Mouse (Mus musculus): ENCODE measurements around the gene Thsd4. TPM values are rescaled to one million over a fixed set of nuclear protein-coding genes. Genes with fewer than 3 reads are reported as not detected.

The Thsd4 gene
- polyA plus RNA-seq, 1 experiment: 1.7 TPM

GRCm38 (mm10) chr9:59965046-59965445, 556.8 kb downstream of the Thsd4 start:
- Histone ChIP-seq H3K4me3 (no peak overlapping the region), H3K79me2 (ENCODE audit: control insufficient read depth, insufficient read depth) (no peaks in the 10 kb centered on the region), H3K27me3 (ENCODE audit: control insufficient read depth, insufficient read depth, insufficient read length) (peaks cover 9% of the 10 kb centered on the region), H3K4me2 (ENCODE audit: low read depth) (no peak overlapping the region), H3K36me3 (ENCODE audit: control insufficient read depth, insufficient read depth) (no peaks in the 10 kb centered on the region), H3ac (ENCODE audit: control insufficient read depth, insufficient read length) (no peak overlapping the region)
- TF ChIP-seq SRF (IDR thresholded peaks at IDR 0.05; ENCODE audit: control insufficient read depth, insufficient read length, low read depth) (no peak), CEBPB (IDR thresholded peaks at IDR 0.05; ENCODE audit: insufficient read depth, poor library complexity, severe bottlenecking) (no peak), TCF12 (IDR thresholded peaks at IDR 0.05; ENCODE audit: insufficient read depth, poor library complexity, severe bottlenecking) (no peak), USF1 (IDR thresholded peaks at IDR 0.05; ENCODE audit: low read depth) (no peak)

GRCm38 (mm10) chr9:59964367-59964766, 557.5 kb downstream of the Thsd4 start:
- Histone ChIP-seq H3ac (ENCODE audit: control insufficient read depth, insufficient read length) (no peak overlapping the region), H3K27me3 (ENCODE audit: control insufficient read depth, insufficient read depth, insufficient read length) (peaks cover 9% of the 10 kb centered on the region), H3K4me3 (no peak overlapping the region), H3K4me2 (ENCODE audit: low read depth) (no peak overlapping the region), H3K79me2 (ENCODE audit: control insufficient read depth, insufficient read depth) (no peaks in the 10 kb centered on the region), H3K36me3 (ENCODE audit: control insufficient read depth, insufficient read depth) (no peaks in the 10 kb centered on the region)
- TF ChIP-seq MAX (IDR thresholded peaks at IDR 0.05; ENCODE audit: low read depth) (no peak), TCF12 (IDR thresholded peaks at IDR 0.05; ENCODE audit: insufficient read depth, poor library complexity, severe bottlenecking) (no peak), MYOD1 (IDR thresholded peaks at IDR 0.05; ENCODE audit: control insufficient read depth in 1 of 3, insufficient read length in 2 of 3, low read depth in 2 of 3) (no peak), POLR2AphosphoS2 (IDR thresholded peaks at IDR 0.05; ENCODE audit: insufficient read length, low read depth) (no peak), TCF3 (IDR thresholded peaks at IDR 0.05; ENCODE audit: insufficient read length, low read depth) (no peak), E2F4 (IDR thresholded peaks at IDR 0.05; ENCODE audit: insufficient read depth) (no peak), USF1 (IDR thresholded peaks at IDR 0.05; ENCODE audit: low read depth) (no peak), REST (IDR thresholded peaks at IDR 0.05; ENCODE audit: insufficient read depth, insufficient read length) (no peak), MYOG (IDR thresholded peaks at IDR 0.05; ENCODE audit: control insufficient read depth in 1 of 3, insufficient read depth in 1 of 3, insufficient read length in 2 of 3, low read depth in 2 of 3) (no peak), POLR2A (IDR thresholded peaks at IDR 0.05; ENCODE audit: insufficient read length, low read depth) (no peak), CEBPB (IDR thresholded peaks at IDR 0.05; ENCODE audit: insufficient read depth, poor library complexity, severe bottlenecking) (no peak), SRF (IDR thresholded peaks at IDR 0.05; ENCODE audit: control insufficient read depth, insufficient read length, low read depth) (no peak)

DNA sequence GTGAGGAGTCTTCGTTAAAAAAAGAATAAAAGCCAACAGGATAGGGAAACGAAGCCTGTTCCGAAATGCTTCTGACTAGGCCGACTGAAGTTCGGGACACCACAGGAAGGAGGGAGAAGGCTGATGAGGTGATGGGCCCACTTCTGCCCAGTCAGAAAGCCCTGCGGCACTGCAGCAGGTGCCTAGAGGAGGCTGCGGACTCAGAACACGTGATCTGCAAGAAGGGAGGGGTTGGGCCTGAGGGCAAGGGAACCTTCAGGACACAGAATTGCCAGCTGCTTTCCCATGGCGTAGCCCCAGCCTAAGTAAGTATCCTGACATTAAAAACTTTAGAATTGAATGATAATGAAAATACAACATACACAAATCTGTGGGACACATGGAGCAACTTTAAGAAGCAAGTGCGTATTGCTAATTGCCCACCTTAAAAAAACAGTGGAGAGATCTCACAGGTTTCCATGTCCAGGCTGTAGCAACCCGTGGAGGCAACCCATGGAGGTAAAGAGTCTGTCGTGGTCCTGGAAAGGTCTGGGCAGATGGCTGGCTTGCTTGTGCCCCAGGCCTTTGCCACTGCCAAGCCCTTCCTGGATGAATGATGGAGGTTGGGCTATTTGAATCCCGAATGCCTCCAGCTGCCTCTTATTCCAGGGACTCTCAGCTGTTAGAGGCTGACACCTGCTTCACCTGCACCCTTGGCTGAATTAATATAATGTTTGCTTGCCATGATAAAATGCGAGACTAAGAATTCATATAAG, 560.5 kb downstream of the Thsd4 start:
- Histone ChIP-seq H3K4me3 (no peak overlapping the region), H3K27me3 (ENCODE audit: control insufficient read depth, insufficient read depth, insufficient read length) (peaks cover 3% of the 10 kb centered on the region), H3K4me2 (ENCODE audit: low read depth) (no peak overlapping the region), H3K79me2 (ENCODE audit: control insufficient read depth, insufficient read depth) (no peaks in the 10 kb centered on the region), H3K36me3 (ENCODE audit: control insufficient read depth, insufficient read depth) (no peaks in the 10 kb centered on the region), H3ac (ENCODE audit: control insufficient read depth, insufficient read length) (no peak overlapping the region)
- TF ChIP-seq SRF (IDR thresholded peaks at IDR 0.05; ENCODE audit: control insufficient read depth, insufficient read length, low read depth): no peak
- no peak for TF ChIP-seq TCF3 (IDR thresholded peaks at IDR 0.05; ENCODE audit: insufficient read length, low read depth)
- TF ChIP-seq MYOG (IDR thresholded peaks at IDR 0.05; ENCODE audit: control insufficient read depth in 1 of 3, insufficient read depth in 1 of 3, insufficient read length in 2 of 3, low read depth in 2 of 3): peak in 1 of 3 experiments; percentile 9

- no peak within 1 kb of the TSS for H3K4me3 ChIP-seq
- no peak within 1 kb of the TSS for H3ac ChIP-seq (ENCODE audit: control insufficient read depth, insufficient read length)
- no peaks in the 10 kb centered on the region for H3K27me3 ChIP-seq (ENCODE audit: control insufficient read depth, insufficient read depth, insufficient read length)
- no peak within 1 kb of the TSS for H3K4me2 ChIP-seq (ENCODE audit: low read depth)
- no peaks in the 10 kb centered on the region for H3K79me2 ChIP-seq (ENCODE audit: control insufficient read depth, insufficient read depth)
- no peak for TF ChIP-seq TCF12 (IDR thresholded peaks at IDR 0.05; ENCODE audit: insufficient read depth, poor library complexity, severe bottlenecking)
- TF ChIP-seq MYOG (IDR thresholded peaks at IDR 0.05; ENCODE audit: control insufficient read depth in 1 of 3, insufficient read depth in 1 of 3, insufficient read length in 2 of 3, low read depth in 2 of 3): no peak
- TF ChIP-seq SRF (IDR thresholded peaks at IDR 0.05; ENCODE audit: control insufficient read depth, insufficient read length, low read depth): no peak
- TF ChIP-seq USF1 (IDR thresholded peaks at IDR 0.05; ENCODE audit: low read depth): no peak
- no peak for TF ChIP-seq TCF3 (IDR thresholded peaks at IDR 0.05; ENCODE audit: insufficient read length, low read depth)
- TF ChIP-seq POLR2AphosphoS2 (IDR thresholded peaks at IDR 0.05; ENCODE audit: insufficient read length, low read depth): no peak
- TF ChIP-seq CEBPB (IDR thresholded peaks at IDR 0.05; ENCODE audit: insufficient read depth, poor library complexity, severe bottlenecking): no peak
- TF ChIP-seq MAX (IDR thresholded peaks at IDR 0.05; ENCODE audit: low read depth): no peak
- TF ChIP-seq POLR2A (IDR thresholded peaks at IDR 0.05; ENCODE audit: insufficient read length, low read depth): no peak
- TF ChIP-seq REST (IDR thresholded peaks at IDR 0.05; ENCODE audit: insufficient read depth, insufficient read length): no peak
- TF ChIP-seq MYOD1 (IDR thresholded peaks at IDR 0.05; ENCODE audit: control insufficient read depth in 1 of 3, insufficient read length in 2 of 3, low read depth in 2 of 3): no peak
- TF ChIP-seq E2F4 (IDR thresholded peaks at IDR 0.05; ENCODE audit: insufficient read depth): no peak
- no peaks in the 10 kb centered on the region for H3K36me3 ChIP-seq (ENCODE audit: control insufficient read depth, insufficient read depth)
Measured at GRCm38 (mm10) chr9:59960559-59960958, 561.3 kb downstream of the Thsd4 start, which contains the start of gene Nr2e3. TSS of gene Nr2e3 (minus strand) at chr9:59960659.

GRCm38 (mm10) chr9:59959276-59959675, 562.6 kb downstream of the Thsd4 start:
- Histone ChIP-seq H3K27me3 (ENCODE audit: control insufficient read depth, insufficient read depth, insufficient read length) (no peaks in the 10 kb centered on the region), H3K4me2 (ENCODE audit: low read depth) (no peak overlapping the region), H3ac (ENCODE audit: control insufficient read depth, insufficient read length) (no peak overlapping the region), H3K79me2 (ENCODE audit: control insufficient read depth, insufficient read depth) (no peaks in the 10 kb centered on the region), H3K4me3 (no peak overlapping the region), H3K36me3 (ENCODE audit: control insufficient read depth, insufficient read depth) (no peaks in the 10 kb centered on the region)
- peak; percentile 56 for TF ChIP-seq USF1 (IDR thresholded peaks at IDR 0.05; ENCODE audit: low read depth)
- no peak for TF ChIP-seq POLR2AphosphoS2 (IDR thresholded peaks at IDR 0.05; ENCODE audit: insufficient read length, low read depth)
- no peak for TF ChIP-seq E2F4 (IDR thresholded peaks at IDR 0.05; ENCODE audit: insufficient read depth)
- TF ChIP-seq MYOD1 (IDR thresholded peaks at IDR 0.05; ENCODE audit: control insufficient read depth in 1 of 3, insufficient read length in 2 of 3, low read depth in 2 of 3): no peak
- no peak for TF ChIP-seq SRF (IDR thresholded peaks at IDR 0.05; ENCODE audit: control insufficient read depth, insufficient read length, low read depth)
- TF ChIP-seq MYOG (IDR thresholded peaks at IDR 0.05; ENCODE audit: control insufficient read depth in 1 of 3, insufficient read depth in 1 of 3, insufficient read length in 2 of 3, low read depth in 2 of 3): no peak
- no peak for TF ChIP-seq REST (IDR thresholded peaks at IDR 0.05; ENCODE audit: insufficient read depth, insufficient read length)
- no peak for TF ChIP-seq CEBPB (IDR thresholded peaks at IDR 0.05; ENCODE audit: insufficient read depth, poor library complexity, severe bottlenecking)
- no peak for TF ChIP-seq POLR2A (IDR thresholded peaks at IDR 0.05; ENCODE audit: insufficient read length, low read depth)

Measured in myocyte (in vitro differentiated cells).